Mouse (Mus musculus) stomach, embryonic 16.5 days (tissue): ENCODE data around the gene Bhlhe40. TPM values are rescaled to one million over a fixed set of nuclear protein-coding genes. Genes with fewer than 3 reads are reported as not detected.

Experiments
- ATAC-seq: fragments of 200-750 bp; cut with Nextera tagmentation; 2 replicates; pipeline ENCODE4 v1.8.0; 2017; ENCODE audit warnings: moderate number of reproducible peaks, moderate TSS enrichment; ENCODE audit not compliant: insufficient read depth, low FRiP score
- H3K27ac ChIP-seq: fragments of 300-500 bp; sonication (generic); 2 replicates; pipeline ENCODE4 v1.5.1; 2014; ENCODE audit warnings: low read length
- H3K27me3 ChIP-seq: fragments of 300-500 bp; sonication (generic); 2 replicates; pipeline ENCODE4 v1.6.1; 2014; ENCODE audit warnings: low read length, control low read depth, mixed read lengths; ENCODE audit not compliant: control insufficient read depth, insufficient read depth
- H3K36me3 ChIP-seq: fragments of 300-500 bp; sonication (generic); 2 replicates; pipeline ENCODE4 v1.6.1; 2014; ENCODE audit warnings: low read length; ENCODE audit not compliant: control insufficient read depth, insufficient read depth
- H3K4me1 ChIP-seq: fragments of 300-500 bp; sonication (generic); 2 replicates; pipeline ENCODE4 v1.6.1; 2014; ENCODE audit warnings: low read length, control low read depth, mixed read lengths; ENCODE audit not compliant: control insufficient read depth, insufficient read depth
- H3K4me2 ChIP-seq: fragments of 300-500 bp; sonication (generic); 2 replicates; pipeline ENCODE4 v1.6.1; 2014; ENCODE audit warnings: low read depth, low read length, mixed read lengths
- H3K4me3 ChIP-seq: fragments of 300-500 bp; sonication (generic); replicated peaks from 2 replicates; pipeline ENCODE4 v1.5.1; 2014; ENCODE audit warnings: mild to moderate bottlenecking, low read length
- H3K9ac ChIP-seq: fragments of 300-500 bp; sonication (generic); 2 replicates; pipeline ENCODE4 v1.6.1; 2014; ENCODE audit warnings: low read length
- H3K9me3 ChIP-seq: fragments of 300-500 bp; sonication (generic); replicated peaks from 2 replicates; pipeline ENCODE4 v1.6.1; 2016; ENCODE audit warnings: low read length, control low read depth; ENCODE audit not compliant: control insufficient read depth
- WGBS: fragments of 180-500 bp; shearing (Covaris S2); extraction: QIAGEN DNeasy Blood & Tissue Kit; methylation state at CpG from one replicate; pipeline ENCODE4 v1.1.7; 2014; 5-methylcytosine and 5-hydroxymethylcytosine counted together
- polyA plus RNA-seq: library from polyadenylated mRNA; unstranded; fragments of >200 nt; fragmentation: Nextera tagmentation; extraction: Ambion mirVana; gene quantifications from 2 replicates; pipeline ENCODE4 v1.2.1, GENCODE M21; 2015

Bhlhe40 gene
- polyA plus RNA-seq, 1 experiment from 2014 or later: 39.6 TPM

DNA sequence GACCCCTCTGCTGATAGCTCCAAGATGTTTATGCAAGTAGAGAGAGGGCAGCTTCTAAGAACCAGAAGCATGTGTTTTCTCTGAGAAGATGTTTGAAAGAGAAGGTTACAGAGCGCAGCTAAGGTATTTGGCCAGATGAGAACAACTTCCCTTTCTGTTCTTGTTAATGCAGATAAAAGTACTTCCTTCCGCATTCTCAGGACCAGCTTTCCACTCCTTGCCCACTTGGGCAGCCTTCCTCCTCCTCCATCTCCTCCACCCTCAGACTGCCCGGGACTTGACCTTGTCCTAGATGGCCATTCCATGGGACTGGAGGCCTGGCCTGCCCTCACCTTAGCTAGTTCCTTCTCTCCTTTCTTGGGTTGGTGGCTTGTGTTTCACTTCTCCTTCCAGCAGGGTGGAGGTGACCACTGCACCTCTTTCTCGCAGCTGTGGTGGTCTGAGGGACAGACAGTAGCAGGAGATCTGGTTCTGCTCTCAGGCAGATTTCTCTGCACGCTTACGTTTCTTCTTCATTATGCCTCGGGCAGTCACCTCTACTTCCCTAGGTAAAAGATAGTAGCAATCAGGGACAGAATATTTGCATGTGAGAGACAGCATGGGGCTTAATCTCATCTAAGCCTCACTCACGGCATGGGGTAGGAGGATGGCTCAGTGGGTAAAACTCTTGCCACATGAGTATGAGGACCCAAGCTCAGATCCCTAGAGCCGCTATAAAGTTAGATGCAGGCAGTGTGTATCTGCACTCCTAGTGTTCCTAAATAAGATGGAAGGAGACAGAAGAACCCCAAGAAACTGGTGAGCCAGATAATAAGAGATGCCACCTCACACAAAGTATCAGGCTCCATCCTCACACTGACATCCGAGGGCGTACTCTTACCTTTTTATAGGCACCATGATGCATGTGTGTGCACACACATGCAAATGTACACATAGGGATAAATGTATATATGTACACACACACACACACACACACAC is 35.7 kb downstream of the Bhlhe40 start:
- Histone ChIP-seq H3K27me3 (no peaks in the 10 kb centered on the region), H3K4me2 (no peak overlapping the region), H3K27ac (no peak overlapping the region), H3K9ac (no peak overlapping the region), H3K4me3 (no peak overlapping the region), H3K36me3 (no peaks in the 10 kb centered on the region), H3K4me1 (peaks cover 2% of the 10 kb centered on the region; the same call in 1 of the 2 replicates), H3K9me3 (no peaks in the 10 kb centered on the region)
- 77% methylated on average over 11 of the region's 11 CpGs for WGBS
- ATAC-seq: no peak

DNA sequence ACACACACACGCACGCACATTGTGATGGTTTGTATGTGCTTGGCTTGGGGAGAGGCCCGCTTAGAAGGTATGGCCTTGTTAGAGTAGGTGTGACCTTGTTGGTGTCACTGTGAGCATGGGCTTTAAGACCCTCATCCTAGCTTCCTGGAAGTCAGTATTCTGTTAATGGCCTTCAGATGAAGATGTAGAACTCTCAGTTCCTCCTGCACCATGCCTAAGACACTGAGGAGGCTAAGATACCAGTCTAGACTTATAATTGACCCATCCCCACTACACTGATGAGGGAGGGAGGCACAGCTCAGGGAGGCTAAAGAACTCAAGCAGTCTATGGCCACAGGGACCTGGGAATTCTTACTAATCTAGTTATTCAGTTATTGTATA is 36.4 kb downstream of the Bhlhe40 start:
- Histone ChIP-seq H3K4me2 (no peak overlapping the region), H3K4me1 (peaks cover 2% of the 10 kb centered on the region; the same call in 1 of the 2 replicates), H3K36me3 (no peaks in the 10 kb centered on the region), H3K9ac (no peak overlapping the region), H3K4me3 (no peak overlapping the region), H3K27ac (no peak overlapping the region; the same call in 1 of the 2 replicates), H3K27me3 (no peaks in the 10 kb centered on the region), H3K9me3 (no peaks in the 10 kb centered on the region)
- WGBS: 88% methylated on average over 3 of the region's 3 CpGs
- ATAC-seq: no peak

DNA sequence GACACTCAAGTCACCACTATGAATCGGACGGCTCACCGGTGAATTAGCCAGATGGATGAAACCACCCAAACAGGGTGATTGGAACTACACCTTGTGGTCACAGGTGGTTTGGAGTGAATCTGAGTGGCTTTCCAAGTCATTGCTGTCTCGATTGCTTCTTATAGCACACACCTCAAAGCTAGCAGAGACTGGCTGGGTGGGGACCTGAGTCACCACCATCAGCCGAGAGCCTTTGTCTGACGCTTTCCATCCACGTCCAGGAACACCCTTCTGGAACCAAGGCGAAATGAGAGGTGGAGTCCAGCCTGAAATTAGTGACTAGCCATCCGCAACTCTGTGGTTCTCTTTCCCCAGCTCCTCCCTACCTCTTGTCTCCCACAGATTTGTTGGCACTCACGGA is 36.9 kb downstream of the Bhlhe40 start:
- H3K9ac ChIP-seq: no peak overlapping the region

DNA sequence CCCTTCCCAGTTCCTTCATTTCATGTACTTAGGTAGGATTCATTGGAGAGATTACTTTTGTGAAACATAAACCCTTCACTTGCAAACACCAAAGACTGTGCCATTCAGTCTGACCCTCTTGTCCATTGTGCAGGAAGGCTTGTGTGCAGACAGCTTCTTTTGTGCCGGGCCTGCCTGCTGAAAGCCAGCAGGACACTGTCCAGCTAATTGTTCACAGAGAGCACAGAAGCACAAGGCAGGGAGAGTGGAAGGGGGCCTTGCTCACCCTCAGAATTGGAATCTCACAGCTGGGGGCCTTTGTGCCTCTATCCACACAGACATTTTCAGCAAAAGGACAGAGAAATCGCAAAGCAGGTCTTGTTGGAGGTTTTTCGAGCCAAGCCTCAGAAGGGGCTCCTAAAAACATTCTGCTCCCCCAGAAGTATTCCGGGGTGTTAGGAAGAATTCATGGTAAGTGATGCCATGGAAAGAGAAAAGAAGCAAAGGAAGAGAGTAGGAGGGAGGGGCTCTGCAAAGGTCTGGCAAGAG is 38.0 kb downstream of the Bhlhe40 start:
- Histone ChIP-seq H3K9me3 (no peaks in the 10 kb centered on the region), H3K36me3 (no peaks in the 10 kb centered on the region), H3K9ac (no peak overlapping the region), H3K27me3 (no peaks in the 10 kb centered on the region), H3K4me2 (no peak overlapping the region), H3K27ac (no peak overlapping the region), H3K4me1 (peaks cover 2% of the 10 kb centered on the region), H3K4me3 (no peak overlapping the region)
- 59% methylated on average over 4 of the region's 4 CpGs for WGBS
- ATAC-seq: no peak

More for the DNA sequence above, 36.9 kb downstream of the Bhlhe40 start:
- Histone ChIP-seq H3K36me3 (no peaks in the 10 kb centered on the region), H3K4me3 (no peak overlapping the region), H3K4me1 (peaks cover 2% of the 10 kb centered on the region), H3K27me3 (no peaks in the 10 kb centered on the region), H3K27ac (no peak overlapping the region; the same call in 1 of the 2 replicates), H3K9me3 (no peaks in the 10 kb centered on the region), H3K4me2 (no peak overlapping the region)
- peak; percentile 63; the same call in 1 of the 2 replicates for ATAC-seq
- whole genome bisulfite sequencing: 83% methylated on average over 10 of the region's 10 CpGs

- Histone ChIP-seq H3K4me2 (no peak overlapping the region), H3K27me3 (no peaks in the 10 kb centered on the region), H3K4me3 (no peak overlapping the region), H3K4me1 (peaks cover 2% of the 10 kb centered on the region), H3K27ac (no peak overlapping the region), H3K9me3 (no peaks in the 10 kb centered on the region), H3K36me3 (no peaks in the 10 kb centered on the region), H3K9ac (no peak overlapping the region)
- ATAC-seq: no peak
- 69% methylated on average over 3 of the region's 3 CpGs for WGBS
These were observed 39.2 kb downstream of the Bhlhe40 start for GRCm38 (mm10) chr6:108699679-108700078.

- H3K9ac ChIP-seq: no peak overlapping the region
These were observed 40.4 kb downstream of the Bhlhe40 start for GRCm38 (mm10) chr6:108700638-108701343.

GRCm38 (mm10) chr6:108702648-108703047 is 42.2 kb downstream of the Bhlhe40 start:
- Histone ChIP-seq H3K4me1 (peaks cover 2% of the 10 kb centered on the region), H3K9ac (no peak overlapping the region), H3K4me3 (no peak overlapping the region), H3K9me3 (no peaks in the 10 kb centered on the region), H3K36me3 (no peaks in the 10 kb centered on the region), H3K27ac (peak overlapping the region; percentile 61), H3K4me2 (no peak overlapping the region), H3K27me3 (no peaks in the 10 kb centered on the region)
- ATAC-seq: peak; percentile 61; the same call in 1 of the 2 replicates
- WGBS: 33% methylated on average over 3 of the region's 3 CpGs

More at GRCm38 (mm10) chr6:108700638-108701343, 40.4 kb downstream of the Bhlhe40 start:
- Histone ChIP-seq H3K4me2 (no peak overlapping the region), H3K27me3 (no peaks in the 10 kb centered on the region), H3K9me3 (no peaks in the 10 kb centered on the region), H3K4me3 (no peak overlapping the region), H3K4me1 (peaks cover 2% of the 10 kb centered on the region), H3K36me3 (no peaks in the 10 kb centered on the region), H3K27ac (no peak overlapping the region)
- ATAC-seq: no peak
- WGBS: 30% methylated on average over 17 of the region's 17 CpGs

- 61% methylated on average over 1 of the region's 1 CpGs for WGBS
- no peak for ATAC-seq
- Histone ChIP-seq H3K36me3 (no peaks in the 10 kb centered on the region), H3K27me3 (no peaks in the 10 kb centered on the region), H3K9ac (no peak overlapping the region), H3K27ac (no peak overlapping the region), H3K9me3 (no peaks in the 10 kb centered on the region), H3K4me2 (no peak overlapping the region), H3K4me1 (no peaks in the 10 kb centered on the region; the same call in none of the 2 replicates), H3K4me3 (no peak overlapping the region)
These were observed 42.7 kb downstream of the Bhlhe40 start for GRCm38 (mm10) chr6:108703085-108703484.
